Mouse (Mus musculus) C2C12 (cell line): ENCODE results near the gene Cpne9.

Experiments used
- CEBPB ChIP-seq: IDR thresholded peaks from one replicate; pipeline ENCODE4 v1.6.1; 2011; ENCODE audit warnings: low read depth, mild to moderate bottlenecking, control low read depth, moderate library complexity
- CTCF ChIP-seq: IDR thresholded peaks from one replicate; pipeline ENCODE4 v1.5.1; 2011; ENCODE audit not compliant: control insufficient read depth, insufficient read depth, insufficient read length
- FOSL1 ChIP-seq: IDR thresholded peaks from one replicate; pipeline ENCODE4 v1.8.0; 2011; ENCODE audit warnings: mild to moderate bottlenecking, low read length; ENCODE audit not compliant: poor library complexity, insufficient read depth, severe bottlenecking
- MAX ChIP-seq: IDR thresholded peaks from one replicate; pipeline ENCODE4 v1.6.1; 2011; ENCODE audit warnings: mild to moderate bottlenecking, control low read depth
- MYOD1 ChIP-seq: IDR thresholded peaks from one replicate; pipeline ENCODE4 v1.6.1; 2011; ENCODE audit warnings: low read depth; ENCODE audit not compliant: control insufficient read depth, insufficient read length
- MYOG ChIP-seq: IDR thresholded peaks from one replicate; pipeline ENCODE4 v1.6.1; 2011; ENCODE audit not compliant: control insufficient read depth, insufficient read length; ENCODE audit errors: extremely low read depth
- USF1 ChIP-seq: IDR thresholded peaks from one replicate; pipeline ENCODE4 v1.6.1; 2011; ENCODE audit warnings: low read depth, mild to moderate bottlenecking, control low read depth, moderate library complexity

DNA sequence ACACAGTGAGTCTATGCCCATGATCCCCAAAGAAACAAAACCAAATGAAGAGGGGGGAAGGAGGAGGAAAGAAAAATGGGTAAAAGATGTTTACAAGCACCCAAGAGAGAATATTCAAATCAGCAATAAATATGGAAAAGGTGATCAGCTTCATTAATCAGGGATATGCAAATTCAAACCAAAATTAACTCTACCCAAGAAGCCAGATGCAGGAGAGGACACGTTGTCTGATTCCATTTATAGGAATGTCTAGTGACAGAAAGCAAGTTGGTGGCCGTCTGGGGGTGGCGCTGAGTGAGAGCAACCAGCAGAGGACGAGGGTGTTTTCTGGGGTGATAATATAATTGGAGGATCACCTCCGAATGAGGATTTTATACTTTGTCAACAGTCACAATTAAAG lies 47.0 kb upstream of the Cpne9 start:
- TF ChIP-seq MYOD1, result no peak
- no peak for TF ChIP-seq CTCF
- no peak for TF ChIP-seq MAX
- TF ChIP-seq USF1, result no peak
- no peak for TF ChIP-seq MYOG
- no peak for TF ChIP-seq FOSL1
- no peak for TF ChIP-seq CEBPB
